Mouse (Mus musculus) MEL (cell line): ENCODE measurements at regions not wholly inside any gene's neighbourhood (a gene's known extent, or its start where the extent isn't known, plus 50 kb on each side); places are given as distances from the start of the nearest gene placed in this dataset.

Experiments used
- DNase-seq: peaks from one replicate; pipeline ENCODE4 v3.0.0; 2011; ENCODE audit warnings: low read depth, low spot score
- H3K27ac ChIP-seq: 2 replicates; pipeline ENCODE4 v1.5.1; 2012; ENCODE audit warnings: low read depth, mild to moderate bottlenecking, control low read depth, low read length, moderate library complexity; ENCODE audit not compliant: control insufficient read depth
- H3K27me3 ChIP-seq, 2 experiments: fragments of 150-350 bp in 1 of 2; sonication (generic) in 1 of 2; 2 replicates each; pipeline ENCODE4 v1.6.1; 2012; ENCODE audit warnings: low read length in 2 of 2, mild to moderate bottlenecking in 2 of 2, improper control_type of control experiment in 1 of 2, moderate library complexity in 1 of 2; ENCODE audit not compliant: insufficient read depth in 2 of 2, control insufficient read depth in 1 of 2
- H3K36me3 ChIP-seq, 2 experiments: 2 replicates each; pipeline ENCODE4 v1.6.1; 2012 to 2014; ENCODE audit warnings: low read length in 2 of 2, improper control_type of control experiment in 1 of 2, inconsistent platforms in 1 of 2, mild to moderate bottlenecking in 1 of 2; ENCODE audit not compliant: insufficient read depth in 2 of 2, control insufficient read depth in 1 of 2
- H3K4me1 ChIP-seq, 2 experiments: fragments of 150-350 bp in 1 of 2; sonication (generic) in 1 of 2; 2 replicates each; pipeline ENCODE4 v1.6.1; 2012; ENCODE audit warnings: low read length in 2 of 2, improper control_type of control experiment in 1 of 2, mild to moderate bottlenecking in 1 of 2; ENCODE audit not compliant: insufficient read depth in 2 of 2, control insufficient read depth in 1 of 2
- H3K4me3 ChIP-seq, 2 experiments: fragments of 150-350 bp in 1 of 2; sonication (generic) in 1 of 2; 2 replicates each; pipeline ENCODE4 v1.5.1; 2012; ENCODE audit warnings: low read depth in 2 of 2, low read length in 2 of 2, mild to moderate bottlenecking in 2 of 2, moderate library complexity in 2 of 2, control low read depth in 1 of 2, improper control_type of control experiment in 1 of 2; ENCODE audit not compliant: control insufficient read depth in 1 of 2, insufficient read depth in 1 of 2
- H3K79me2 ChIP-seq: 2 replicates; pipeline ENCODE4 v1.6.1; 2012; ENCODE audit warnings: mild to moderate bottlenecking, low read length, moderate library complexity; ENCODE audit not compliant: control insufficient read depth, poor library complexity, insufficient read depth
- H3K9ac ChIP-seq: 2 replicates; pipeline ENCODE4 v1.6.1; 2012; ENCODE audit warnings: low read depth, mild to moderate bottlenecking, control low read depth, low read length, moderate library complexity; ENCODE audit not compliant: control insufficient read depth, poor library complexity, severe bottlenecking
- H3K9me3 ChIP-seq: fragments of 150-350 bp; sonication (generic); replicated peaks from 2 replicates; pipeline ENCODE4 v1.6.1; 2012; ENCODE audit warnings: mild to moderate bottlenecking, low read length, improper control_type of control experiment, moderate library complexity; ENCODE audit not compliant: insufficient read depth
- CTCF ChIP-seq, 3 experiments: IDR thresholded peaks in 2 of 3; conservative IDR thresholded peaks in 1 of 3; 2 replicates each; pipeline ENCODE4 v1.5.1; 2011 to 2012; ENCODE audit warnings: low read length in 3 of 3, low read depth in 2 of 3, mild to moderate bottlenecking in 2 of 3, improper control_type of control experiment in 1 of 3, inconsistent platforms in 1 of 3, mixed read lengths in 1 of 3, moderate library complexity in 1 of 3; ENCODE audit not compliant: control insufficient read depth in 1 of 3, insufficient read depth in 1 of 3, poor library complexity in 1 of 3, severe bottlenecking in 1 of 3
- E2F4 ChIP-seq: IDR thresholded peaks from 2 replicates; pipeline ENCODE4 v1.6.1; 2011; ENCODE audit warnings: low read depth, low read length, improper control_type of control experiment, borderline replicate concordance
- EP300 ChIP-seq, 2 experiments: IDR thresholded peaks; 2 replicates each; pipeline ENCODE4 v1.6.1; 2011; ENCODE audit warnings: improper control_type of control experiment in 2 of 2, low read length in 2 of 2, low read depth in 1 of 2, mild to moderate bottlenecking in 1 of 2
- GABPA ChIP-seq: IDR thresholded peaks from 2 replicates; pipeline ENCODE4 v1.6.1; 2012; ENCODE audit warnings: low read depth, mild to moderate bottlenecking, inconsistent platforms, low read length, improper control_type of control experiment, moderate library complexity
- GATA1 ChIP-seq: IDR thresholded peaks from 2 replicates; pipeline ENCODE4 v1.6.1; 2011; ENCODE audit warnings: low read depth, low read length, improper control_type of control experiment
- JUND ChIP-seq: IDR thresholded peaks from 2 replicates; pipeline ENCODE4 v1.6.1; 2011; ENCODE audit warnings: low read depth, mild to moderate bottlenecking, improper control_type of control experiment, low read length
- KAT2A ChIP-seq: conservative IDR thresholded peaks from 2 replicates; pipeline ENCODE4 v1.6.1; 2012; ENCODE audit warnings: low read depth, low read length, improper control_type of control experiment, inconsistent platforms
- MAX ChIP-seq: IDR thresholded peaks from 2 replicates; pipeline ENCODE4 v1.6.1; 2011; ENCODE audit warnings: low read length, improper control_type of control experiment
- MEF2A ChIP-seq: IDR thresholded peaks from 2 replicates; pipeline ENCODE4 v1.6.1; 2014; ENCODE audit warnings: low read depth, mild to moderate bottlenecking, inconsistent platforms, low read length, improper control_type of control experiment; ENCODE audit not compliant: poor library complexity, insufficient replicate concordance, severe bottlenecking; ENCODE audit errors: extremely low read depth
- MXI1 ChIP-seq: IDR thresholded peaks from 2 replicates; pipeline ENCODE4 v1.6.1; 2011; ENCODE audit warnings: mild to moderate bottlenecking, low read depth, low read length, improper control_type of control experiment
- MYC ChIP-seq: IDR thresholded peaks from 2 replicates; pipeline ENCODE4 v1.6.1; 2011; ENCODE audit warnings: low read depth, mild to moderate bottlenecking, low read length, improper control_type of control experiment, moderate library complexity
- NRF1 ChIP-seq: IDR thresholded peaks from 2 replicates; pipeline ENCODE4 v1.6.1; 2014; ENCODE audit warnings: low read depth, mild to moderate bottlenecking, inconsistent platforms, low read length, improper control_type of control experiment, moderate library complexity; ENCODE audit not compliant: poor library complexity, insufficient read depth, severe bottlenecking
- RCOR1 ChIP-seq: IDR thresholded peaks from 2 replicates; pipeline ENCODE4 v1.6.1; 2012; ENCODE audit warnings: low read depth, mild to moderate bottlenecking, inconsistent platforms, low read length, improper control_type of control experiment
- SIN3A ChIP-seq: IDR thresholded peaks from 2 replicates; pipeline ENCODE4 v1.6.1; 2012; ENCODE audit warnings: low read length, improper control_type of control experiment, inconsistent platforms
- USF1 ChIP-seq: IDR thresholded peaks from 2 replicates; pipeline ENCODE4 v1.6.1; 2014; ENCODE audit warnings: low read depth, mild to moderate bottlenecking, inconsistent platforms, low read length, improper control_type of control experiment, moderate library complexity
- ZC3H11A ChIP-seq: IDR thresholded peaks from 2 replicates; pipeline ENCODE4 v1.6.1; 2012; ENCODE audit warnings: low read depth, mild to moderate bottlenecking, inconsistent platforms, low read length, improper control_type of control experiment
- ZMIZ1 ChIP-seq: IDR thresholded peaks from 2 replicates; pipeline ENCODE4 v1.6.1; 2012; ENCODE audit warnings: low read depth, mild to moderate bottlenecking, inconsistent platforms, low read length, improper control_type of control experiment, moderate library complexity

- no peak for DNase-seq
- no peaks in the 10 kb centered on the region for H3K79me2 ChIP-seq
- no peak overlapping the region for H3K27ac ChIP-seq
- H3K27me3 ChIP-seq: no peaks in the 10 kb centered on the region
- no peak for TF ChIP-seq MAX
- TF ChIP-seq, all 39 proteins: peak for 0
- Histone ChIP-seq H3K36me3 (peaks cover 0 to 3% of the 10 kb centered on the region in 2 experiments; a peak in 1 of 4 replicates), H3K9ac (no peak overlapping the region), H3K4me1 (no peaks in the 10 kb centered on the region), H3K4me3 (no peak overlapping the region), H3K9me3 (no peaks in the 10 kb centered on the region)
Observed at GRCm38 (mm10) chr1:177621854-177622590, 107.6 kb upstream of the 1700016C15Rik start.

- TF ChIP-seq SIN3A (no peak), CTCF (IDR thresholded peaks at IDR 0.05 in 2 of 3, conservative IDR thresholded peaks at IDR 0.05 in 1 of 3; ENCODE audit: control insufficient read depth in 1 of 3, insufficient read depth in 1 of 3, low read depth in 2 of 3, low read length in 3 of 3, poor library complexity in 1 of 3, severe bottlenecking in 1 of 3) (no peak), RCOR1 (no peak), NRF1 (no peak), ZMIZ1 (no peak), E2F4 (no peak), EP300 (IDR thresholded peaks at IDR 0.05; ENCODE audit: low read depth in 1 of 2, low read length in 2 of 2) (no peak), ZC3H11A (no peak), MYC (no peak), JUND (no peak), USF1 (no peak), KAT2A (no peak), MEF2A (no peak), MXI1 (no peak), GATA1 (no peak), GABPA (no peak)
- Histone ChIP-seq H3K79me2 (no peaks in the 10 kb centered on the region), H3K9ac (no peak overlapping the region), H3K4me1 (no peaks in the 10 kb centered on the region), H3K27me3 (no peaks in the 10 kb centered on the region), H3K27ac (no peak overlapping the region), H3K9me3 (no peaks in the 10 kb centered on the region), H3K36me3 (no peaks in the 10 kb centered on the region), H3K4me3 (no peak overlapping the region)
- no peak for DNase-seq
Observed at GRCm38 (mm10) chr1:177623304-177623726, 106.3 kb upstream of the 1700016C15Rik start.
